13 mouse cellular contexts compared by ENCODE assay signal in the genomic region with DNA sequence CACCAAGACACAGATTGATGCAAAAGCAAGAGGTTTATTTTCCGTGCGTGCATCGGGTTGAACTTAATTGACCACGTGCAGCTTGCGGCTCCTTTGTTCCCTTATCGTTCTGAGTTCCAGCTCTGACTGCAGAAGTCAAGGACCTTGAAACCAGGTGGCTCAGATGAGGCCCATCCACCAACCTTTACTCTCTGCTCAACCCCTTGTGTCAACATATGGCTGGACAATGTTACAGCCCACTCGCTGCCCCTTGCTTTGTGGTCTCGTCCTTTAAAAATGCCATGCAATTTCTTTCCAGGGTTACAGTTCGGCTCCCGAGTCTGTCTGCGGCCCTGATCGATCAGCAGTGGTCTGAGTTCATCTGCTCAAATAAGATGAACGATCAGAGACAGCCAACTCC.
"Had no signal": no experiment of that assay in that cellular context is flagged by ENCODE, and none has a peak within 500 bp of the region (broad histone marks: within the 10 kb centered on the region; RNA-seq: fewer than 3 reads in every experiment).

No protein-coding gene starts in this region.

- H3K27ac ChIP-seq: limb, embryonic 13.5 days; midbrain, embryonic 13.5 days; stomach, postnatal 0 days had no signal

- H3K4me1 ChIP-seq: limb, embryonic 13.5 days had no signal

- H3K27me3 ChIP-seq: limb, embryonic 13.5 days; midbrain, embryonic 13.5 days had no signal

- H3K4me3 ChIP-seq: limb, embryonic 13.5 days; midbrain, embryonic 13.5 days had no signal

- H3K9ac ChIP-seq: limb, embryonic 13.5 days; midbrain, embryonic 13.5 days had no signal

- H3K9me3 ChIP-seq: limb, embryonic 13.5 days; midbrain, embryonic 13.5 days had no signal

- DNase-seq: kidney, adult 18-20 months; kidney, postnatal 10 days; left cerebral cortex, postnatal 4 days; lung, adult 2 months; lung, postnatal 36 days; right cerebral cortex, postnatal 14 days; thymus, adult 2 months; thymus, postnatal 25 days had no signal

- H3K4me2 ChIP-seq: limb, embryonic 13.5 days; midbrain, embryonic 13.5 days had no signal

- ATAC-seq: inflammation-experienced regulatory T-cells, adult 6 months; lung, postnatal 0 days; midbrain, embryonic 13.5 days had no signal

- H3K36me3 ChIP-seq: limb, embryonic 13.5 days; midbrain, embryonic 13.5 days had no signal
